Mouse (Mus musculus) kidney, postnatal 14 days (tissue): ENCODE data around the gene Ccdc180.

Experiments used
- DNase-seq: peaks from one replicate; pipeline ENCODE4 v3.0.0; 2022; ENCODE audit warnings: mixed read lengths

Gene Ccdc180

DNA sequence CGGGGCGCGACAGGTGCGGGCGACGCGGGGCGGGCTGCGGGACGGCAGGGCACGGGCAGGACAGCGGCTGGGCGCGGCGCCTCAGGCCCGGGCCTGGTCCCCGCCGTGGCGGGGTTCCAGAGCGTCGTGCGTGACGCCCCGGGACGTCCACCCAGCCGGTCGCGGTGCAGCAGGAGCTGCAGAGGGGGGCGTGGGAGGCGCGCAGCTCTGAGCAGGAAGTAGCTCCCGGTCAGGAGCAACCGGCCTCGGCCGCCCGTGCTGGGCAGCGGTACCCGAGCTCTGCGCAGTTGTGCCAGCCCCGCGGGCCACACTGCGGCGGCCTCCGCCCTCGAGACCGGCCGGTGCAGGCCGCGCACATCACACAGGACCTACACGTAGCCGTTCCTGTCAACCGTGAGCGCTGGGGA, 82.3 kb downstream of the Ccdc180 start:
- DNase-seq = peak; percentile 84

- DNase-seq = no peak
These were observed 82.8 kb downstream of the Ccdc180 start for GRCm38 (mm10) chr4:45972951-45973350.

DNA sequence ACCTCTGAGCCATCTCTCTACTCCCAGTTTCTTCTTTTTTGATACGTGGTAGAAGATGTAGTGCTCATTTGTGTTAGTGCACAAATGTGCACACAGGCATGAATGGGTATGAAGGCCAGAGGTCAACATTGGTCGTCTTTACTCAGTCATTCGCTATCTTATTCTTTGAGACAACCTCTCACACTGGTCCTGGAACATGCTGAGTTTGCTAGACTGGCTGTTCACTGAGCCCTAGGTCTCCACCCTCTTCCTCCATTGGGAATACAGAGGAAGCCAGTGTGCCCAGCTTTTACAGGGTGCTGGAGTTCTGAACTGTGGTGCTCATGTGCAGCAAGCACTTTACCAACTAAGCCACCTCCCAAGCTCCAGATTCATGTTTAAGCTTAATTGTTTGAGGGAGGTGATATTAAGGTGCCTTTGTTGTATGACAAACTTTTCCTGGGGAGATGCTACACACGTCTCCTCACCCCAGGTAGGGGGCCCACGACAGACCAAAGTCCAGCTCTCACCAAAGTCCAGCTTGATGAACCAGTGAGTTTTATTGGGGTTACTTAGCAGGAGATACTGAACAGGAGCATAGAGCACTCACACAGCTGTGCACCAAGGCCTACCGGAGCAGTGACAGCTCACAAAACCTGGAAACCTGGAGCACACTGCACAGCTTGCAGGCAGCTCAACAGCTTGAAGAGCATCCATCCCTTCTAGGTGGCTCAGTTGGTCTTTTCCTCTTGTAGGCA, 87.0 kb downstream of the Ccdc180 start:
- no peak for DNase-seq

DNA sequence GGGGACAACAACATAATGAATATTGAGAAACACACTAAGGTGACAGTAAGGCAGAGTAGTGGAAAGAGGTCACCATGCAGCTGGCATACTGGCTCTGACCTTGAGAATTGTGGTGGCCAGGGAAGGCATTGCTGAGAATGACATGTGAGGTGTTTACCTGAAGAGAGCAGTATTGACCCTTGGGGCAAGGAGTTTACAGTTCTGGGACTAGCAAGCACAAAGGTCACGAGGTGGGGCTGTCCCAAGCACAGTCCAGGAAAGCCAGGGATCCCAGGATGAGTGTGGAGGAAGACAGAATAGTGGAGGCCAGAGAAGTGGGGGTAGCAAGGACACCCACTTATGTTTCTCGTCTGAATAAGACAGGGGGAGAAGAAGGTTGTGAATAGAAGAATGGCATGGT, 89.8 kb downstream of the Ccdc180 start:
- DNase-seq = no peak

DNA sequence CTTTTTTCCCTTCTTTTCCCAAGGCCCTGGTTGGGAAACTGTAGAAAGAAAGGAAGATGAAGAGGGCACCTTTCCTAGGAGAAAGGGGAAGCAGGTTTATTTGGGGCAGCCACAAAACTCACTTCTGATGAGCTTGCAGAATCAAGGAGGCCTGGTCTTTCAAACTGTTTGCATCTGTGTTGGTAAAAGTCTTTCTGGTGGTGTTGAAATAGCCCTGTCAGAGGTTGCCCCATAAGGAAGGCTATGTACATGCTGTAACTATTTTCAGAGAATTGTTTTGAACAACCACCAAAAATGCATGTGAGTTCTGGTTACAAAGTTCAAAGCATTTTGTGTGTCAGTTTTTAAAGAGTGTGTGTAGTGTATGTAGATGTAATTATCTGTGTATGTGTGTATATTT, 91.0 kb downstream of the Ccdc180 start:
- no peak for DNase-seq

DNA sequence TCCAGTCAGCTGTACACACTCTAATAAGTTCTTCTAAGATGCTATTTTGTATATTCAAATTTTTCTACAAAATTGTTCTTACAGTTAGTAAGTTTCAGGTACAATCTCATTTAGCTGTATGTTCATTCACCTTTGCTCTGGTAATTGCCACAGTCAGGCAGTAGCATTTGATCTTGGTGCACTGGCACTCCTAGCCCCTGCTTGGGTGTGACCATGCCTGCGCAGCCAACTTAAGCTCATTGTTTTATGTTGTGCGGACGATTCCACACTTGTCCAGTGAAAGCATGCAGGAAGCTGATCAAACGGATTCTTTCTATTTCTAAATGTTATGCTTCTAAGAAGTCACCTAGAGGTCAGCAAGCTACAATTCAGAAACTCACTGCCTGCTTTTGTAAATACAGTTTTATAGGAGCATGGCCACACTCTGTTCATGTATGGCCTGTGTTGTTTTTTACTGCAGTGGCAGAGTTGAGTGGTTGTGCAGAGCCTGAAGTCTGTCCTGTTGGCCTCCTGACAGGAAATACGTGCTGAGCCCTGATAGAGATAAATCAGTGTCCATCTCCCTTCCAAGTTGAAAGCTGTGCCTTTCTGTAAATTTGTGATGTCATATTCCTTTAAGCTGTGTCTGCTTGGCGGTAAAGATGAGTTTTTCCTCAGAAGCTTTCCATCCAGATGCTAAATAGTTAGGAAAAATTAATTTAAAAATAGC, 100.5 kb downstream of the Ccdc180 start:
- DNase-seq = no peak

DNA sequence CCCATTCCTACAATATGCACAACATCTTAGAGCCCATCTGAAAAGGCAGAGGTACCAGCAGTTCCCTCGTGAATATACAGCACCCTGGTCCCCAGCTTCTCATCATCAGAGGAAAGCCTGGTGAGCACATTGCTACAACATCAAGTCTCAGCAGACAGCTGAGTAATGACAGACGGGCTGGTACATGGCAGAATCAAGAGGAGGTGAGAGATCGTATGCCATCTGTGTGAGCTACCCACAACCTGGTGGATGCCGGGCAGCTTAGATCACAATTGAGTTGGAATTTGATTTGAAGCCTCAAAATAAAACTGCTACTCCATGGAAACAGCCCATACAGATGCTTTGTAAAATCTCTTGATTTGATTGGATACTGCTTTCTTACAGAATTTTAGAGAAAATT, 108.4 kb downstream of the Ccdc180 start:
- DNase-seq = no peak
